8 mouse cellular contexts compared by ENCODE assay signal in genomic region chr9:60562443-60563371, GRCm38 (mm10). TPM values are rescaled to one million over a fixed set of nuclear protein-coding genes. Genes with fewer than 3 reads are reported as not detected.
DNase-seq lines count a peak whose midpoint lies in the region; ATAC-seq and TF ChIP-seq lines count a peak whose summit lies in the region.

No protein-coding gene starts in this region.

- no peak overlapping the region for H3K4me3 ChIP-seq in left cerebral cortex, adult 2 months
- H3K4me3 ChIP-seq in neural tube, embryonic 14.5 days (ENCODE audit: low read depth, low read length), result no peak overlapping the region

- H3K27ac ChIP-seq in left cerebral cortex, adult 2 months, result peak overlapping the region; percentile 46; the same call in 1 of the 2 replicates
- H3K27ac ChIP-seq in neural tube, embryonic 14.5 days (ENCODE audit: low read depth, low read length), result no peak overlapping the region; the same call in 1 of the 2 replicates

- H3K9me3 ChIP-seq in neural tube, embryonic 14.5 days (ENCODE audit: control insufficient read depth, low read length), result no peaks in the 10 kb centered on the region

- TF ChIP-seq CTCF in left cerebral cortex, adult 2 months (IDR thresholded peaks at IDR 0.05), result no peak; the same call in 1 of the 2 replicates

- intact Hi-C loops in left cerebral cortex, adult 2 months (cut with DNase I), result no loop called here
- intact Hi-C loops in gastrocnemius, postnatal 36 days (cut with DNase I), result no loop called here

- peak overlapping the region; percentile 20; the same call in 1 of the 2 replicates for H3K4me2 ChIP-seq in neural tube, embryonic 14.5 days (ENCODE audit: low read depth, low read length)

- WGBS in neural tube, embryonic 14.5 days, result 31% methylated on average over 20 of the region's 20 CpGs

- H3K4me1 ChIP-seq in neural tube, embryonic 14.5 days (ENCODE audit: control insufficient read depth, insufficient read depth, low read length), result peaks cover 7% of the 10 kb centered on the region; the same call in 1 of the 2 replicates

- no peak for DNase-seq in left cerebral cortex, adult 2 months (ENCODE audit: extremely low spot score in 1 of 2, low spot score in 2 of 2)
- DNase-seq in left cerebral cortex, adult 11 months (ENCODE audit: low spot score), result no peak
- peak; percentile 77 for DNase-seq in embryo, embryonic 10.5 days (ENCODE audit: low spot score)
- peak; percentile 58 to 67 for DNase-seq in kidney, postnatal 25 days
- DNase-seq in cerebellum, postnatal 14 days, result no peak
- no peak for DNase-seq in gastrocnemius, postnatal 36 days
- DNase-seq in spleen, postnatal 14 days (ENCODE audit: low spot score in 2 of 2), result no peak

- H3K27me3 ChIP-seq in neural tube, embryonic 14.5 days (ENCODE audit: control insufficient read depth, insufficient read depth, low read length), result no peaks in the 10 kb centered on the region

- H3K9ac ChIP-seq in neural tube, embryonic 14.5 days (replicated peaks; ENCODE audit: low read depth, low read length), result no peak overlapping the region

- H3K36me3 ChIP-seq in neural tube, embryonic 14.5 days (ENCODE audit: control insufficient read depth, insufficient read depth, low read length), result no peaks in the 10 kb centered on the region

- peak; percentile 61; the same call in 1 of the 2 replicates for ATAC-seq in neural tube, embryonic 14.5 days (ENCODE audit: low read depth)

RNA-seq across cellular contexts. Expression of gene Thsd4, which starts 40.9 kb away (rescaled TPM):
- 1 to 10 TPM; 5.0 to 5.5 TPM for total RNA-seq in left cerebral cortex, adult 2 months (2021)
- polyA plus RNA-seq in neural tube, embryonic 14.5 days (2014; fragmentation: Nextera tagmentation; extraction: Ambion mirVana), result 9.0 and 12.8 TPM in 2 replicates
- total RNA-seq in gastrocnemius, postnatal 36 days (2021), result under 1 TPM; 0.59 to 0.84 TPM

Comparison
In these comparisons a context has a peak if more than half of its experiments do, and no peak if none do; other contexts are left out.
1. DNase-seq: peak in embryo, embryonic 10.5 days (single experiment) and kidney, postnatal 25 days (2 of 2); none in left cerebral cortex, adult 2 months (0 of 2), left cerebral cortex, adult 11 months (single experiment), cerebellum, postnatal 14 days (0 of 2), gastrocnemius, postnatal 36 days (0 of 2) and spleen, postnatal 14 days (0 of 2).